Mouse (Mus musculus) spleen, adult 18-20 months (tissue): ENCODE data around the gene Psmb5.
"Not testable (repeated sequence)": the region's sequence is repeated elsewhere in the genome, so short reads cannot be mapped to it uniquely, and the experiment has no call there.

Experiments
- DNase-seq, 2 experiments: peaks; one replicate each; pipeline ENCODE4 v3.0.0; 2022; ENCODE audit warnings: mixed read lengths in 2 of 2

Psmb5 gene

DNA sequence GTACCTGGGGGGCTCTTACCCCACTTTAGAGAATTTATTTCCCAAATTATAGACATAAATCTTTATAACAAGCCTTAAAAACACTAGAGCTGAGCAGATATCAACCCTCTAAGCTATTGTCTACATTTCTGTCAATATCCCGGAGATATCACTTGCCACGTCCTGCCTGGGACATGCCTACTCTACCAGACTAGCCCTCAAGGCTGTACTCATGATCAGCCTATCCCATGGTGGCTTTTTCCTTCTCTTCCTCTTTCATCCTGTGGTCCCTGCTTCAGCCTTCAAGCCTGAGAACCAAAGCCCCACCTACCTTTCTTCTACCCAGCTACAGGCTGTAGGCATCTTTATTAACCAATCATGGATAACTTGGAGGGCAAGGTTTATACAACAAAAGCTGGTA is 12.0 kb upstream of the Psmb5 start:
- DNase-seq: no peak

DNA sequence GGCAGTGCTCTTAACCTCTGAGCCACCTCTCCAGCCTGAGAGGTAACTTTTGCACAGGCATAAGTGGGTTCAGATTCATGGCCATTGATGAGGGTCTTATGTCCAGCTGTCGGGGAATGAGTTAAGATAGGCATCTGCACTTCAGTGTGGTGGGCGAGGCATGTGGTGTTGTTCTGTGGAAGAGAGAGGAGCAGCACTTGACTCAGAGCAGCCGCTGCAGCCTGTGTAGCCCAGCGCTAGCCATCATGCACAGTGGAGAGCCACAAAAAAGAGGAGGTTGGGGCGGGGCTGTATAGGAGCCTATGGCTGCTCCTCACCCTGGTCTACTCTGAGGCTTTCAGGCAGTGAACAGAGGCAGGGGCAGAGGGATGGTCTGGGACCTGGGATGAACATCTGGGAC is 10.3 kb upstream of the Psmb5 start:
- DNase-seq: no peak

DNA sequence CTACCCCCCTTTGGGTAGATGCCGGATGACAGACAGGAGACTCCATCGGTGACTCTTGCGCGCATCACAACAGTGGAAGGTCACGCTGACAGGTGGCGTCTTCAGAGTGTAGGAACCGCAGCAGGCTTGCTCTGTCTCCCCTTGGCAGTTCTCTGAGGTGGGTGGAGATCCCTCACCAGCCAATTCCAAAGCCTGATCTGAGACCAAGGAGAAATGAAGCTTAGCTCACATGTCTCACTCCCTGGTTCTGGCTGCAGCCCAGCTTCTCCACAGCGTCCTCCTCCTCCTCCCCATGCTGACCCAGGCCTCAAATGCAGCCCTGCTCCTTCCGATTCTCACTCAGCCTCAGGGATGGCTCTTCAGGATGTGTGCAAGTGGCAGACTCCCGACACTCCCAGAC is 7.2 kb upstream of the Psmb5 start:
- DNase-seq: no peak

DNA sequence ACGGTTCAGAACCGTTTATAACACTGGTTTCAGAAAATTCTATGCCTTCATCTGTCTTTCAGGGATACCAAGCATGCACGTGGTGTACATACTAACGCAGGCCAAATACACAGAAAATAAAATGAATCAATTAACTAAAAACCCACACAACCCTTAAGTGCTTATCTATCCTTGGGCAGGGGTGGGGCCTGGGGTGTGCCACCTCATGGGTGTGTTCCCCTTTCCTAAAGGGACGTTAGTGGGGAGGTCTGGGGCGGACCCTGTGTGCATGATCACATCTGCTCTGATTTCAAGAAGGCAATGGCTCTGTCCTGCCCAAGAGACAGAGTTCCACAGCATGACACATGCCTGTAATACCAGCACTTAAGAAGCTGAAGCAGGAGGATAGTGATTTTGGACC is 5.5 kb upstream of the Psmb5 start:
- no peak for DNase-seq

DNA sequence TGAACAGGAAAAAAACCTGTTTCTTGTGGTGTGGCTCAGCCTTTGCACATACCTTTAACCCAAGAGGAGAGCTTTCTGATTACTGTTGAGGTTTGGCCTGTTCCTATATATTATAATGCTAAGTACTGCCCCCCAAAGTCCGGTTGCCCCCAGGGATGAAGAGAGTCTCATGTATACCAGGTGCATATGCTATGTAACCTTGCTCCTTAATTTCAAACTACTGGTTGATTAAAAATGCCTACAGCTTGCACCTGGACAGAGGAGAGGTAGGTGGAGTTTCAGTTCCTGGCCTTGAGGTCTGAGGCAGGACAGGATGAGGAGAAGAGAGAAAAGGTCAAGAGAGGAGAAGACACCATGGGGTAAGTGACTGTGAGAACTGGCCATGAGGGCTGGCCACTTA is 3.3 kb upstream of the Psmb5 start, which contains the start of gene Psmb11:
Psmb11 (plus strand) TSS at position 301 of the 400 bp plus-strand sequence.
- no peak for DNase-seq

DNA sequence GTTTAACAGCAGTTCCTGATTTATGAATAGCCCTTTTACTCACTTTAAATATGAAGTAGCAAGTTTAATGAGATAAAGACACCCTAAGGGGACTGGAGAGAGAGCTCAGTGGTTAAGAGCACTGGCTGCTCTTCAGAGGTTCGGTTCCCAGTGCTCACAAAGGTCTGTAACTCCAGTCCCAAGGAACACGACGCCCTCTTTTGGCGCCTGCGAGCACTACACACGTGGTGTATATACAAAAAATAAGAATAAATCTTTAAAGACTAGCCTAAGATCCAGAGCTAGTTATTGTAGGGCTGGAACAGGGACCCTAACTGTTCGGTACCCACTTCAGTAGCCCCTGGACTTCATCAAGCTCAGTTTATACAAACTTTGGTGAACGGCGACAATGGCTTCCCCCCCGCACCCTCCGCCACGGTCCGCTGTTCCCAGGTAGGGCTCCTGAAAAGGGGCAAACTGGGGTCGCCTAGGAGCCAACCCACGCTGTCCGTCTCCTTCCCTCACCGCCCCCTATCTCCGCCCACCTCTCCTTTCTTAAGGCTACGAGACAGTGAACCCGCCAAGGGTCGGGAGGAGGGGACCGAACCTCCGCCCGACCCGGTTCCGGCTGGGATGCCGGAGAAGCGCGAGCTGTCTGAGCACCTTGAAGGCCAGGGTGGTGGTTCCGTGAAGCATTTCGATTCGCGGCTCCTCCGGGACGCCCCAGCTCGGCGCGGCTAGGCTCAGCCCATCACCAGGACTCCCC is 498 bp downstream of the Psmb5 start:
- no peak for DNase-seq

DNA sequence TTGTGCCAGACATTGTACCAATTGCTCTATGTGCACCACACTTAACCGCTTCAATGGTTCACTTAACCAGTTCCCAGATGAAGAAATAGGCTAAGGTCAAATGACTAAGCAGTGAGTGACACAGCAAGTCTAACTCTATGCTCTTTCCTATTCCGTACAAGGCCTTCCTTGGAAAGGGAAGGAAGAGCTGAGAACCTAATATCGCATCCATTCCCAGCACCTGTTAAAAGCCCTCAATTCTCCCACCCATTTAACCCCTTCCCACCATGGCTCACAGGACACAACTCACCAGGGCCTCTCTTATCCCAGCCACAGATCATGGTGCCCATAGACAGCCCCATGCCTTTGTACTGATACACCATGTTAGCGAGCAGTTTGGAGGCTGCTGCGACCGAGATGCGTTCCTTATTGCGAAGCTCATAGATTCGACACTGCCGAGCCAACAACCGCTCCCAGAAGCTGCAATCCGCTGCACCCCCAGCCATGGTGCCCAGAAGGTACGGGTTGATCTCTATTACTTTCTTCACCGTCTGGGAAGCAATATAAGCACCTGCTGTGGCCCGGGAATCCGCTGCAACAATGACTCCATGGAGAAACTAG is 1.5 kb downstream of the Psmb5 start:
- no peak for DNase-seq

DNA sequence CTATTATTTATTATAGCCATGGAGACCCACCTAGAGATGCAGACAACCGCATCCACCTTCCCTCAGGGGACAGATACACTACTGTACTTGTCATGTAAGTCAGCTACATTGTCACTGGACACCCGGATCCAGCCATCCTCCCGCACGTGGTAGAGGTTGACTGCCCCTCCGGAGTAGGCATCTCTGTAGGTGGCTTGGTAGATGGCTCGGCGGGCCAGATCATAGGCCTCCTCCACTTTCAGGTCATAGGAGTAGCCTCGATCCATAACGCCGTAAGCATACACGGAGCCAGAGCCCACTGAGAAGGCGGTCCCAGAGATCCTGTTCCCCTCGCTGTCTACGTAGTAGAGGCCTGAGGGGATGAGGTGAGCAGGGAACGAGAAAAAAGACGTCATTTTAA is 3.7 kb downstream of the Psmb5 start:
- DNase-seq: not testable (repeated sequence)

DNA sequence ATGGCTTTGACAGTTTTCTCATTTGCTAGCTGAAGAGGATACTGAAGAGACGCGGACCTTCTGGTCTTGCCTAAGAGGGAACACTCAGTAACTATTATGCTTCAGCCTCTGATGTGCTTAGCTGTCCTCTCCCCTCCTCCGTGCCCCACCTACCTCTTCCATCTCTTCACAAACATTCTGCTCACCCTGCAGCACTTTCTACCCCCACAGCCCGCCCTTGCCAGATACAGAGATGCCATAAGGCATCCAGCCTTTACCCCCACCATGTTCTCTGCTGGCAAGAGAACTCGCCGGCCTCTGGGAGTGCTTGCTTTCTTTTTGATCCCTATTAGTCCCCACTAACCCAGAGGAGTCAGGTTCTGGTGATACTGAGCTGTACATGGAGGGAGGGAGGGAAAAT is 7.2 kb downstream of the Psmb5 start:
- DNase-seq: no peak

DNA sequence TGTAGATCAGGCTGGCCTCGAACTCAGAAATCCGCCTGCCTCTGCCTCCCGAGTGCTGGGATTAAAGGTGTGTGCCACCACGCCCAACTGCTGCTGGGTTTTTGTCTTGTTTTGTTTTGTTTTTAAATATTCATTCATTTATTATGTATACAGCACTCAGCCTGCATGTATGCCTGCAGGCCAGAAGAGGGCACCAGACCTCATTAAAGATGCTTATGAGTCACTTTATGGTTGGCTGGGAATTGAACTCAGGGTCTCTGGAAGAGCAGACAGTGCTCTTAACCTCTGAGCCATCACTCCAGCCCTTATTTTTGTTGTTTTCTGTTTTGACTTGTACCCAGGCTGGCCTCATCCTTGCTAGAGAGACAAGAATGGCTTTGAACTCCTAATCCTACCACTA is 7.9 kb downstream of the Psmb5 start:
- peak in 1 of 2 experiments; percentile 20 for DNase-seq

DNA sequence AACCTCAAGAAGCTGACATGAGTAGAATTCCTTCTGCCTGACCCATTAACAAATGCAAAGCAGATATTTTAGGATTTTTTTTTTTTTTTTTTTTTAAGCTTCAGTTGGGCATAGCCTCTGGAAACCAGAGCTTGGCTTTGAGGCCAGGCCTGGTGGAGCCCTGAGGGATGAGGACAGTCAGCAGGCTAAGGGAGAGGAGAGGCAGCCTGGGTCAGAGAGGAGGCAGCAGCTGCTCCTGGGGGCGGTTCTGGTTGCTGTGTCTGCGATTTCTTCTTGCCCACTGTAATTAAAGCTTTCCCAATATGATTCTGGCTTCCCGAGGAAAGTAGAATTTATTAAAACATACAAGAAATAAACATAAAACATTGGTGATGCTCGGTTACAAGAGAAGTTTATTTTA is 8.6 kb downstream of the Psmb5 start:
- DNase-seq: no peak

DNA sequence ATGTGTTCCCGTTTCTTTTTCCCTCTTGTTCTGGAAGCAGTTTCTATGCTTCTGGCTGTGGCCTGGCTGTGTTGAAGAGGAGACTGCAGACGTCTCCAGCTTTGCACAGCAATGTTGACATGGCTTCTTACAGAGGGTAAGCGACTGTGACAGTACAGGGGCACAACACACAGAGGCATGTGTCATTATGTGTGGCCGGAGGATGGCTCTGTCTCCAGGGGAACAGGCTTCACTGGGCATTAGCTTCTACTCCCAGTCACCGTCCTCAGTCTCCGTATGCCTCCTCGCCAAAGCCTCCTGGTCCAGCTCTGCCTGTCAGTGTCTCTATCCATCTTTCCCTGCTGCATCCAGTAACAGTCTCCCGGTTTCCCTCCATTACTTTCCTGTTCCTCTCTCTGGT is 10.6 kb downstream of the Psmb5 start:
- DNase-seq: no peak

DNA sequence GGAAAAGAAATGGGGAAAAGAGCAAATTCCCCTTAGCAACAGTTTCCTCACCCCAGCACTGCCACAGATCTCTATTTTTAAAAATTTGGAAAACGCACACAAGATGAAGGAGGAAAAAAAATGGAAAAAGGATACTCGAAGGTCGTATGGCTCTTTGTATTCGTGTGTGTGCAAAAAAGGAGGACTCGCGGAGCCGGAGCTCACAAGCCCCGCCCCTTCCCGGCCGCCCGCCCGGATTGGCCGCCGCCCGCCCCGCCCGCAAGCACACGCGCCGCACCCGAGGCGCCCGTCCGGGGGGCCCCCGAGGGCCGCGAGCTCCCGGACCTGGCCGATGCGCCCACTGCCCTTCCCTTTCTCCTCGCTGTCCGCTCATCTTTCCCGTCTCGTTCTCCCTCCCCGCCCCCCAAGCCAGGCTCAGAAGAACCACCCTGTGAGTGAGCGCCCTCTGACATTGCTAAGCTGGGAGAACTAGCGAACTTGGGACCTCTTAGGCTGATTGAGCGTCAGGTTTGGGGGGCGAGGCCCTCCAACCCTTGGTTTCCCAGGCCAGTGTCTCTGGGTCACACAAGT is 12.0 kb downstream of the Psmb5 start, which contains the start of gene 4931414P19Rik:
4931414P19Rik (minus strand) TSS at position 242 of the 570 bp plus-strand sequence.
- peak; percentile 68 to 82 for DNase-seq

DNA sequence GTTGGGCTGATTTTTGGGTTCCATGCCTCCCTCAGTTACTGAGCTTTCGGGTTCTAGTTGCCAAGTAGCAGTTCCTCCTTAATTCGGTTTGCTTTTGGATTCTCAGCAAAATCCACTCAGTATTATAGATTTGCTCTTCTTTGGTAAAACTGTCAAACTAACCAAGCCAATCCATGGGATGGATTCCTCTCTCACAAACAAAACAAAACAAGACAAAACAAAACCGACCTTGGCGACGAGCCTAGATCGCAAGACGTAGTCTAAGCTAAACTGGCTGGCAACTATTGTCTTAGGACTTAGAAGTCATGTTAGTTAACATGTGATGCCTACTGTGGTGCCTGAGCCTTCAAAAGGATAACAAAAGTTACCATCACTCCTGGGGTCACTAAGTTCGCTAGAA is 14.1 kb downstream of the Psmb5 start:
- DNase-seq: no peak

DNA sequence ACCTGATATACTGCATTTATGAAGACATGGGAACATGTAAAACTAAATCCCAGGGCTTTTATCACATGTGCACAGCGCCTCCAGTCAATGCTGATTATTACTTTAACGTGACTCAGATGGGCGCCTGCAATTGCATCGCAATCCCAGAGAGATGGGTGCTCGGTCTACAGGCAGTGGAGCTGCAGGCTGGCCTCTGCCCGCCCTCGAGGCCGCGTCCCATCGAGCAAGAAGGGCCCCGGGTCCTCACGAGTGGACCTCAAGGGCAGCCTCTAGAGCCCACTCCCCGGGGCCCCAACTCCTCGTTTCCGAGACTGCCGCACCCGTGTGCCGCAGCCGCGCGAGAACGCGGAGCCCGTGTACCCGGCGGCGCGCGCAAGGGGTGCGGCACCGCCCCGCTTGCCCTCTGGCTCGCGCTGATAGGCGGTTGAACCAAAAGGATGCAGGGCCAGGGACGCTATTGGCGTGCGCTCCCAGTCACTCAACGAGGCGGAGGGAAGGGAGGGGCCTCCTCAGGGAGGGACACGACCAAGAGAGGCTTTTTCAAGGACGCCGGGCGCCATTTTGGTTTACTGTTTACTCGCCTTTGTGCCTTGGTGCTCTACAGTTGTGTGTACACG is 14.7 kb downstream of the Psmb5 start:
- peak; percentile 91 to 92 for DNase-seq

DNA sequence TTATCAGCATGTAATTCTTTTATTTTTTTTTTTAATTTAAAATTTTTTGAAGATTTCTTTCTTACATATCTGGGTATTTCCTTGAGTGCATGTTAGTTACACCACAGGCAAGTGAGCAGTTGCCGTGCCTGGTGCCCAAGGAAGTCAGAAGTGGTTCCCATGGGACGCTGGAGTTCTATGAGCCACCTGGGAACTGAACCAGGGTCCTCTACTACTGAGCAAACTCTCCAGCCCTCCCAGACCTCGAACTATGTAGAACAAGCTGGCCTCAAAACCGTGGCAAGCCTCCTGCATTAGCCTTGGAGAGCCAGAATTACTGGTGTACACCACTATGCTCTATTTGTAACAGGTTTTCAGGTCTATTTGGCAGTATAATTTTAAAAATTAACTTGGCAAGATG is 15.2 kb downstream of the Psmb5 start:
- DNase-seq: peak in 1 of 2 experiments; percentile 10

DNA sequence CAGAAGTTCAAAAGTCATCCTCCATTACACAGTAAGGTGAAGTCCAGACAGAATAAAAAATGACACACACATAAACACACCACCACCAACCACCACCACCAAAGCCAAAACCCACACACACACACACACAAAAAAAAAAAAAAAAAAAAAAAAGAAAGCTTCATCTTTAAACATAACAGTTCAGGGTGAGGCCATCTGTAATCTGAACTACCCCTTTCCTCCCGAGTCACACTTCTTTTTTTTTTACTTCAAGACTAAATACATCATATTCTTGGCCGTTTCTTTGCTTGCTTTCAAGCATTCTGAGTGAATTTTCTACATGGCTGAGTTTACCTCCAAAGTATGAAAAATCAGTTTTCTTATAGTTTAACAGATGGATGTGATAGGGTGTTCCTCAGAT is 16.2 kb downstream of the Psmb5 start:
- no peak for DNase-seq

DNA sequence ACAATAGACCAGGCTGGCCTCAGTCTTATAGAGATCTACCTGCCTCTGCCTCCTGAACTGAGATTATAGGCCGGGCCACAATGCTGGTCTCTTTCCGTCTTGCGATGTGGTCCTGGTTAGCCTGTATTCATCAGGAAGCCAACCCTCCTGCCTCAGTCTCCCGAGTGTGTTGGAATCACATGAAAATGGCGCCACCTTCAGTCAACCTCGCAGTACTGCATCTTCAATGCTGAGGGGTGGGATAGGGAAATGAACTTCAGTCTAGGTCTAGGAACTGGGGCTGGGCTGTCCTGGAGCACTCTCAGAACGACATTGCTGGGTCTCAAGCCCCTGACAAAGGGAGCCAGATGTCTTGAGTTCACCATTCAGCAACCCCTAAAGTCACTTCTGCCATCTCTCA is 20.7 kb downstream of the Psmb5 start:
- DNase-seq: no peak

DNA sequence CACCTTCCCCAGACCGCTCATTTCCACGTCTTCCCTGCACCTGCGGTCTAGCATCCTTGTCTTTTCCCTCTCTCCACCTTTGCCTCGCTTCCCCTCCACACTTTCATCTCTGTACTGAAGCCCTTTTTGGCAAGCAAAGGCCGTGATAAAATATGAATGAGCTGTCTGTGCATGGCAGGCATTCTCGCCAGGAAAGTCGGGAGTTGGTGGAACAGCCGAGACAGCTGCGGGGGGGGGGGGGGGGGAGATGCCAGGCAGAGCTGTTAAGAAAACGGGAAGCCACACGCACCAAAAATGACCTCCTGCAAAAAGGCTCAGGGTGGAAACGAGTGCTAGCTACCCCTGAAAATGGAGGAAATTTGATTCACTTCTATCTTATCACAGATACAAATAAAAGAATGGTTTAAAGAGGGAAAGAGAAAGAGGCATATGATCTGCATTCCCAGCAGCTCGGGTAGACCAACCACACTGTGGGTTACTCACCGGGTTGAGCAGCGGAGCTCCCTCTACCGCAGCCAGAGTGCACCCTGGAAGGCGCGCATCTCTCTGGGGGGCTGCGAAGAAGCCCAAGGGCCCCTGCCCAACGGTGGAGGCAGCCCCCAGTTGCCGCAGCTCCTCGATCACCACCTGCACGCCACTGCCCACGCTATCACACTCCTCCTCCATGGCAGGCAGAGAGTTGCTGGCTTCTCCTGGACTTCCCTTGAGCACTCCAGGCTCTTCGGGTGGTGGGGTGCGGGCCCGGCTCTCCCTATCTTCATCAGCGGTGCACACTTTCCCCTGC is 23.0 kb downstream of the Psmb5 start:
- DNase-seq: no peak

DNA sequence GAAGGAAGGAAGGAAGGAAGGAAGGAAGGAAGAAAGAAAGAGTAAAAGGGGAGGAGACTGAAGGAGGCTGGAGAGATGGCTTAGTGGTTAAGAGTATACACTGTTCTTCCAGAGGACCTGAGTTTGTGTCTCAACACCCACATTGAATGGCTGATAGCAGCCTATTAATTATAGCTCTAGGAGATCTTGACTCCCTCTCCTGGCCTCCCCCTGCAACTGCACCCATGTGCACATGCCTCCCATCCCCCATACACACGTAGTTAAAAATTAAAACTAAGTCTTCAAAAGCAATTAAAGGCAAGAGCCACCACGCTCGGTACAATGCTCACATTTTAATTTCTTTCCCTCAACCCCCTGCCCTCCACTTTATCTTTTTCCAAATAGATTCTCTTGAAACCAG is 23.8 kb downstream of the Psmb5 start:
- DNase-seq: no peak

DNA sequence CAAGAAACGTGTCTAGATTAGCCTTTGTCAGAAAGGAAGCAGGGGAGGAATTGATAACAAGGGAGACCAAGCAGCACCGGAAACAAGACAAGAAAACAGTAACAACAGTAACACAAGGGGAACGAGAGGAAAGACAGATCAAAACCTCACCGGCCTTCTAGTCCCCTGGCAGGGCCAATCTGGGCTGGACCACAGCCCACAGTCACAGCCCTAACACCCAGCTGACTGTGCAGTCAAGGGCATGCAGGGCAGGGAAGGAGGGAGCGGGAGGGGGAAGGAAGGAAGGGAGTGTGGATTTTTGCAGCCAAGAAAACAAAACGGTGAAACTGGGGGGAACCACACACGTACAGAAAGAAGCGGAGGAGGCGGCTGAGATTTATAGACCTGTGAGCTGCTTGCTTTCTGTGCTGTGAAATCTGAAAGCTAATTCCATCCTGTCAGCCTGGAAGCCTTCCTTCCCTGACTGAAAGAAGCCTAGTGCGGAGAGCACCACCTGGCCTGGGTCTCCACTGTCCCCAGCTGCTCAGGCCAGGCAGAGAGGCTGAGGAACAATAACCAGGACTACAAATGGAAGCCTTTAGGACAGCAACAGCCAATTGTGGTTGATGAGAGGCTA is 25.4 kb downstream of the Psmb5 start:
- DNase-seq: no peak

DNA sequence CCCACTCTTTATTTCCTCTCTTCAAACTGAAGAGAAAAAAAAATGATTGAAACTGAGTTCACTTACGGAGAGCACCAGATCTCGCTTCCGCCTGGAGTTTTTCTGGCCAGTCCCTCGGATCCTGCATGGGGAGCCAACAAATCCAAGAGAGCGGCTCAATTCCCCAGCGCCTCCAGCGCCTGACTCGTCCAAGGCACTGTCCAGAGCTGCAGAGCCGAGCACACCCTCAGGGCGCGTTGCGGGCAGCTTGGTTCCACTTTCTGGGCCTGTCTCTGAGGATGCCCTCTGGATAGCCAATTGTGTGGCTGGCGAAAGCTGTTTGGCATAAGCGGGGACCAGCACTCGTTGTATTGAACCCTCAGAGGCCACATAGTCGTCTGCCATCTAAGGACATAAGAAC is 26.8 kb downstream of the Psmb5 start:
- no peak for DNase-seq
